Mouse (Mus musculus) liver, embryonic 14.5 days (tissue): ENCODE measurements at regions not wholly inside any gene's neighbourhood (a gene's known extent, or its start where the extent isn't known, plus 50 kb on each side); places are given as distances from the start of the nearest gene placed in this dataset.

Source experiments
- CTCF ChIP-seq: IDR thresholded peaks from 2 replicates; pipeline ENCODE4 v1.5.1; 2016; ENCODE audit warnings: antibody characterized with exemption, low read depth, control low read depth
- EP300 ChIP-seq: IDR thresholded peaks from 2 replicates; pipeline ENCODE4 v1.6.1; 2016; ENCODE audit warnings: antibody characterized with exemption, low read depth

DNA sequence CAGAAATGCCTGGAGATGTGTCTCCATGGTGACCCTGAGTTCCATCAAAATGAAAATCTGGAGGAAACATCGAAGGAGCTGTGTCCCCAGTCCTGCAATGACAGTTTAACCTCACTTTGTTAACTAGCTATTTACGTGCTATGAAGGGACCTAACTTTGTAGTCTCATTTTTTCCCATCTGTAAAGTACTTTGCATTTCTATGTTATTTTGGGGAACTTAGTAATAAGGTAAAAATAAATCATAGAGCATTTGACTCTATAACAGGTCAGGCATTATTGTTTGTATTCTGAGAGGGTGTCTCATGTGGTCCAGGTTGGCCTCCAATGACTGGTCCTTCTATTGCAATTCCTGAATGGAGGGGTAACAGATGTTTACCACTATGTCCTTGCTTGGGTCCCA, 513.6 kb upstream of the Adgrl2 start:
- no peak for TF ChIP-seq EP300
- TF ChIP-seq CTCF: no peak
